In genomic region chr8:61111940-61112339, GRCm38 (mm10) we compare ENCODE assay signal across 11 mouse cellular contexts.
A peak's percentile ranks its signal among the peaks of the same experiment; 100 is the strongest.
DNase-seq lines count a peak whose midpoint lies in the region.
"Had no signal": no experiment of that assay in that cellular context is flagged by ENCODE, and none has a peak within 500 bp of the region (broad histone marks: within the 10 kb centered on the region; RNA-seq: fewer than 3 reads in every experiment).

No protein-coding gene starts in this region.

- peak; percentile 82 for DNase-seq in 3T3-L1 (ENCODE audit: low read depth, low spot score)
- DNase-seq in NIH3T3 (ENCODE audit: low read depth) = peak; percentile 90
- peak; percentile 54 for DNase-seq in adrenal gland, postnatal 14 days
- DNase-seq in ovary, postnatal 10 days (ENCODE audit: low spot score) = no peak
- no peak for DNase-seq in urinary bladder, postnatal 10 days (ENCODE audit: low spot score)
- DNase-seq in layer of hippocampus, postnatal 36 days = no peak
- DNase-seq: cerebellum, adult 2 months; cerebellum, postnatal 10 days; gastrocnemius, postnatal 10 days; heart, adult 2 months; kidney, adult 18-20 months had no signal

Comparison
In these comparisons a context has a peak if more than half of its experiments do, and no peak if none do; other contexts are left out.
1. DNase-seq: peak in 3T3-L1 (single experiment), NIH3T3 (single experiment) and adrenal gland, postnatal 14 days (single experiment); none in ovary, postnatal 10 days (single experiment), urinary bladder, postnatal 10 days (single experiment) and layer of hippocampus, postnatal 36 days (0 of 2).